Mouse (Mus musculus): ENCODE measurements at regions not wholly inside any gene's neighbourhood (a gene's known extent, or its start where the extent isn't known, plus 50 kb on each side); places are given as distances from the start of the nearest gene placed in this dataset.
"Not testable (repeated sequence)": the region's sequence is repeated elsewhere in the genome, so short reads cannot be mapped to it uniquely, and the experiment has no call there.

DNA sequence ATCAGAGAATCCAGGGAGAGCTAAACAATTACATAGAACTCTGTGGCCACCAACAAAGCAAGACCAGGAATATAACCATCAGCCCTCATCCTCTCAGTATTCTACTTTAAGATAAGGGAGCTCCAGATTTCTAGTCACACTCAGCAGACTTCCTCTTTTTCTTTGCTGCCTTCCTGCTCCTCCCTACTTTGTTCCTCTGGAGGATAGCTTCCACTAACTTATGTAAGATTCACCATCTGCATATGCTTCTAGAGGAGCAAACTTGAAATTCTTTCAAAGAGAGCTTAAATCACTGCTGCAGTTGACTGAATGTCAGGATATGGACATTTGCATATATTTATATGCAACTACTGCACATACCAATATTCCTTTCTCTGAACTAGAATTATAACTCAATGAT, 1352.6 kb downstream of the Zfp704 start:
- no peak overlapping the region for H3ac ChIP-seq (ENCODE audit: control insufficient read depth, insufficient read length)
- no peaks in the 10 kb centered on the region for H3K36me3 ChIP-seq (ENCODE audit: control insufficient read depth, insufficient read depth)
- TF ChIP-seq CEBPB (IDR thresholded peaks at IDR 0.05; ENCODE audit: insufficient read depth, poor library complexity, severe bottlenecking) (no peak), REST (IDR thresholded peaks at IDR 0.05; ENCODE audit: insufficient read depth, insufficient read length) (no peak), E2F4 (IDR thresholded peaks at IDR 0.05; ENCODE audit: insufficient read depth) (no peak), MAX (IDR thresholded peaks at IDR 0.05; ENCODE audit: low read depth) (no peak), MYOD1 (IDR thresholded peaks at IDR 0.05; ENCODE audit: control insufficient read depth in 1 of 3, insufficient read length in 2 of 3, low read depth in 2 of 3) (no peak), MYOG (IDR thresholded peaks at IDR 0.05; ENCODE audit: control insufficient read depth in 1 of 3, insufficient read depth in 1 of 3, insufficient read length in 2 of 3, low read depth in 2 of 3) (no peak), USF1 (IDR thresholded peaks at IDR 0.05; ENCODE audit: low read depth) (no peak), TCF12 (IDR thresholded peaks at IDR 0.05; ENCODE audit: insufficient read depth, poor library complexity, severe bottlenecking) (no peak), SRF (IDR thresholded peaks at IDR 0.05; ENCODE audit: control insufficient read depth, insufficient read length, low read depth) (no peak), TCF3 (IDR thresholded peaks at IDR 0.05; ENCODE audit: insufficient read length, low read depth) (no peak), POLR2AphosphoS2 (IDR thresholded peaks at IDR 0.05; ENCODE audit: insufficient read length, low read depth) (no peak), POLR2A (IDR thresholded peaks at IDR 0.05; ENCODE audit: insufficient read length, low read depth) (no peak)
- no peak overlapping the region for H3K4me3 ChIP-seq
- no peak overlapping the region for H3K4me2 ChIP-seq (ENCODE audit: low read depth)
- no peaks in the 10 kb centered on the region for H3K27me3 ChIP-seq (ENCODE audit: control insufficient read depth, insufficient read depth, insufficient read length)
- H3K79me2 ChIP-seq (ENCODE audit: control insufficient read depth, insufficient read depth) = no peaks in the 10 kb centered on the region

DNA sequence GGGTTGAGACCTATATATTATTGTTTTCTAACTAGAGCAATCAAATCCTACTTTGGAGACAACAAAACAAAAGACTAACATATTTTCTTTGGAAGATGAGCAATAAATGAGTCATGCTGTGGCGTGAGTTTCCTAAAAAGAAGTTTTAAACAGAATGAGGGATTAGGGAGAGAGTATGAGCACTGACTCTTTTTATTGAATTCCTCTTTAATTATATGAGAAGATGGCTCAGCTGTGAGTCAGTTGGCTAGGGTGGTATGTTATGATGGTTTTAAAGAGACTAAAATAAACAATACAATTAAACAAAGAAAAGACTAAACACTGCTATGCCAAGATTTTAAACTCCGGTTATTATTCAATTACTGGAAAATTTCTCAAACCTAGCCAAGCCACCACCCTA, 1357.6 kb downstream of the Zfp704 start:
- Histone ChIP-seq H3ac (ENCODE audit: control insufficient read depth, insufficient read length) (no peak overlapping the region), H3K36me3 (ENCODE audit: control insufficient read depth, insufficient read depth) (no peaks in the 10 kb centered on the region), H3K79me2 (ENCODE audit: control insufficient read depth, insufficient read depth) (no peaks in the 10 kb centered on the region), H3K4me2 (ENCODE audit: low read depth) (no peak overlapping the region), H3K4me3 (no peak overlapping the region), H3K27me3 (ENCODE audit: control insufficient read depth, insufficient read depth, insufficient read length) (no peaks in the 10 kb centered on the region)
- no peak for TF ChIP-seq TCF12 (IDR thresholded peaks at IDR 0.05; ENCODE audit: insufficient read depth, poor library complexity, severe bottlenecking)
- TF ChIP-seq SRF (IDR thresholded peaks at IDR 0.05; ENCODE audit: control insufficient read depth, insufficient read length, low read depth) = no peak
- no peak for TF ChIP-seq CEBPB (IDR thresholded peaks at IDR 0.05; ENCODE audit: insufficient read depth, poor library complexity, severe bottlenecking)
- no peak for TF ChIP-seq MAX (IDR thresholded peaks at IDR 0.05; ENCODE audit: low read depth)
- no peak for TF ChIP-seq REST (IDR thresholded peaks at IDR 0.05; ENCODE audit: insufficient read depth, insufficient read length)
- no peak for TF ChIP-seq USF1 (IDR thresholded peaks at IDR 0.05; ENCODE audit: low read depth)
- TF ChIP-seq MYOG (IDR thresholded peaks at IDR 0.05; ENCODE audit: control insufficient read depth in 1 of 3, insufficient read depth in 1 of 3, insufficient read length in 2 of 3, low read depth in 2 of 3) = no peak
- no peak for TF ChIP-seq POLR2A (IDR thresholded peaks at IDR 0.05; ENCODE audit: insufficient read length, low read depth)
- no peak for TF ChIP-seq MYOD1 (IDR thresholded peaks at IDR 0.05; ENCODE audit: control insufficient read depth in 1 of 3, insufficient read length in 2 of 3, low read depth in 2 of 3)
- no peak for TF ChIP-seq E2F4 (IDR thresholded peaks at IDR 0.05; ENCODE audit: insufficient read depth)
- TF ChIP-seq POLR2AphosphoS2 (IDR thresholded peaks at IDR 0.05; ENCODE audit: insufficient read length, low read depth) = no peak
- no peak for TF ChIP-seq TCF3 (IDR thresholded peaks at IDR 0.05; ENCODE audit: insufficient read length, low read depth)

DNA sequence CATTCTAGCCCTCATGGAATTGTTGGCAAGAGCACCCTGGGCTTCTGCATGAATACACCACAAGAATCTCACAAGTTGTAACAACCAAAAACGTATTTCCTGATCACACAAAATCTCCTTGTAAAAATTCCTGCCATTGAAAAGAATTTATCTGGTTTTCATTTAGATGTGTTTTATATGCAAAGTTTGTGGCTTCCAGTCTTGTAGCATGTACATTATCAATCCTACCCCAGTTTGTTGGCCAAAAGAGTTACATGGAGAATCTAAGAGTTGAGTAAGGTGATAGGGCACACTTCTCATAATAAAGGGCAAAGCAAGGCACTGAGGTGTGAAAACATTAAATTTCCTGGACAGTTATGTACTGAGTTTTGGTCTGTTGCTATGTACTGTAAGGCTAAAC, 1361.0 kb downstream of the Zfp704 start:
- Histone ChIP-seq H3K27me3 (ENCODE audit: control insufficient read depth, insufficient read depth, insufficient read length) (no peaks in the 10 kb centered on the region), H3K36me3 (ENCODE audit: control insufficient read depth, insufficient read depth) (no peaks in the 10 kb centered on the region), H3ac (ENCODE audit: control insufficient read depth, insufficient read length) (no peak overlapping the region), H3K79me2 (ENCODE audit: control insufficient read depth, insufficient read depth) (no peaks in the 10 kb centered on the region), H3K4me2 (ENCODE audit: low read depth) (no peak overlapping the region), H3K4me3 (no peak overlapping the region)
- no peak for TF ChIP-seq REST (IDR thresholded peaks at IDR 0.05; ENCODE audit: insufficient read depth, insufficient read length)
- TF ChIP-seq MAX (IDR thresholded peaks at IDR 0.05; ENCODE audit: low read depth) = no peak
- no peak for TF ChIP-seq POLR2A (IDR thresholded peaks at IDR 0.05; ENCODE audit: insufficient read length, low read depth)
- TF ChIP-seq TCF3 (IDR thresholded peaks at IDR 0.05; ENCODE audit: insufficient read length, low read depth) = no peak

DNA sequence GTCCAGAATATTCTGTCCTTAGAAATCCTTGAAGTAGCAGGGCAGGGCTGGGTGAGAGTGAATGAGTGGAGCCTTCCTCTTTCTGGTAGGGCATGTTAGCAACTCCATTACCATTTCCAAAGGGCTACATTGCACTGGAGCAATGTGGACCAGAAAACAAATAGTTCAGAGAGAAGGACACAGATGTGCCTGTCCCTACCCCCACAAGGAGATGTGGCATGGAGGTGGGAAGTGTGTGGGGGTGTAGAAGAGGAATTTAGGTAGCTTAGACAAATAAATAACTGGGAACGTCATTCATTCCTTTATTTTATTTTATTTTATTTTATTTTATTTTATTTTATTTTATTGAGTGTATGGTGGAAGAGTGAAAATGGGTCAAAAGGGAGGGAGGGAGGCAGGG, 1364.1 kb downstream of the Zfp704 start:
- not testable (repeated sequence) for H3K79me2 ChIP-seq (ENCODE audit: control insufficient read depth, insufficient read depth); H3K36me3 ChIP-seq (ENCODE audit: control insufficient read depth, insufficient read depth); H3K27me3 ChIP-seq (ENCODE audit: control insufficient read depth, insufficient read depth, insufficient read length); H3K4me3 ChIP-seq; H3ac ChIP-seq (ENCODE audit: control insufficient read depth, insufficient read length); H3K4me2 ChIP-seq (ENCODE audit: low read depth)

DNA sequence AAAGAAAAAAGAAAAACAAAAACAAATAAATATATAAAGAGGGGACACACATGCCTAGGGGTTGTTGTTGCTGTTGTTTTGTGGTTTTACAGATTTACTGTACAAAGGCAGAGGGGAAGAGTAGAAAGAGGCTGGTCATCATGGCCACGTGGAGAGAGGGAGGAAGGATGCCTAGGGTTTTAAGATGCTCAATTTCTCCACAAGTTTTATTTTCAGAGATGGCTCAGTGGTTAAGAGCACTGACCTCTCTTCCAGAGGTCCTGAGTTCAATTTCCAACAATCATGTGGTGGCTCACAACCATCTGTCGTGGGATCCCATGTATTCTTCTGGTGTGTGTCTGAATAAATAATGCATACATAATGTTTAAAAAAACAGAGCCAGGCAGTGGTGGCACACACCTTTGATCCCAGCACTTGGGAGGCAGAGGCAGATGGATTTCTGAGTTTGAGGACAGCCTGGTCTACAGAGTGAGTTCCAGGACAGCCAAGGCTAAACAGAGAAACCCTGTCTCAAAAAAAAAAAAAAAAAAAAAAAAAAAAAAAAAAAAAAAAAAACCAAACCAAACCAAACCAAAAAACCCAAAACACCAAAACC, 1364.6 kb downstream of the Zfp704 start:
- H3K4me2 ChIP-seq (ENCODE audit: low read depth); H3ac ChIP-seq (ENCODE audit: control insufficient read depth, insufficient read length); H3K79me2 ChIP-seq (ENCODE audit: control insufficient read depth, insufficient read depth): not testable (repeated sequence)

DNA sequence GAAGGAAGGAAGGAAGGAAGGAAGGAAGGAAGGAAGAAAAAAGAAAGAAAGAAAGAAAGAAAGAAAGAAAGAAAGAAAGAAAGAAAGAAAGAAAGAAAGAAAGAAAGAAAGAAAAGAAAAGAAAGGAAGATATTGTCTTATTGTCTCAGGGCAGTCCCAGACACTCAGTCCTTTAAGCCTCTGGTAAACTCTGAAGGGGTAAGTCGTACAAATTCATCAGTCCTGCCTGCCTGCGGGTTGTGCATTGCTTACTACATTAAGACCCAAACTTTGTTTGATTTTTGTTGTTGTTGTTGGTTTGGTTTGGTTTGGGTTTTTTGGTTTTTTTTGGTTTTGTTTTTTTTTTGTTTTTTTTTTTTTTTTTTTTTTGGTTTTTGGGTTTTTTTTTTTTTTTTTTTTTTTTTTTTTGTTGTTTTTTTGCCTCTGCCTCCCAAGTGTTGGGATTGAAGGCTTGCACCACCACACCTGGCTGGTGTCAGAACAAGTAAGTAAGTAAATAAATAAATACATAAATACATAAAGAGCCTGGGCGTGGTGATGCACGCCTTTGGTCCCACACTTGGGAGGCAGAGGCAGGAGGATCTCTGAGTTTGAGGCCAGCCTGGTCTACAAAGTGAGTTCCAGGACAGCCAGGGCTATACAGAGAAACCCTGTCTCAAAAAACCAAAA, 1365.2 kb downstream of the Zfp704 start:
- H3K27me3 ChIP-seq (ENCODE audit: control insufficient read depth, insufficient read depth, insufficient read length); H3K36me3 ChIP-seq (ENCODE audit: control insufficient read depth, insufficient read depth); H3K4me3 ChIP-seq; H3K4me2 ChIP-seq (ENCODE audit: low read depth); H3K79me2 ChIP-seq (ENCODE audit: control insufficient read depth, insufficient read depth); H3ac ChIP-seq (ENCODE audit: control insufficient read depth, insufficient read length): not testable (repeated sequence)

More for the DNA sequence above, 1364.6 kb downstream of the Zfp704 start:
- H3K36me3 ChIP-seq (ENCODE audit: control insufficient read depth, insufficient read depth); H3K4me3 ChIP-seq; H3K27me3 ChIP-seq (ENCODE audit: control insufficient read depth, insufficient read depth, insufficient read length): not testable (repeated sequence)

Measured in myocyte (in vitro differentiated cells).